Mouse (Mus musculus) subcutaneous adipose tissue, adult 2 months (tissue): ENCODE data around the gene Olfr458. TPM values are rescaled to one million over a fixed set of nuclear protein-coding genes. Genes with fewer than 3 reads are reported as not detected.

Experiments
- polyA plus RNA-seq: library from polyadenylated mRNA; depleted of rRNA; stranded (reverse); fragments of >200 nt; gene quantifications from 2 replicates; pipeline ENCODE4 v1.2.3, GENCODE M21; 2012; ENCODE audit warnings: low replicate concordance; rRNA removed

The Olfr458 gene
- polyA plus RNA-seq: not detected in 2 replicates

DNA sequence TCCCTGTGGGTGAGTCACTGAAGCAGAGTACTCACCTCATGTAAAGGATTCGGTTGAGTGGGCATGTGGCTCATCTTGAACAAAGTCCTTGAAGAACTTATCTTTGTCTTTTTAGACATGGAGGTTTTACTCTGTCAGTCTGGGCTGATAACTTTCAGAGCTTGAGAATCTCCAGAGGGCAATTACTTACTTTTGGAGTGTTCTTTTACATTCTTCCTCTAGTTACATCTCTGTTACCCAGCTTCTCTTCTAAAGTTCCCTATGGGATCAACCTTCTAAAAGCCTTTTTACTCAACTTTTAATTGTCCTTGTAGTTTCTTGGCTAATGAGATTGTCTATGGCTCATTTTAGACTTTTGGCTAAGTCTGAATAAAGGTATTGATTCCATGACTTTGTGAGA, at the start of gene Olfr458:
Gene Olfr458 (minus strand): TSS at position 101 of the 400 bp plus-strand sequence.

GRCm38 (mm10) chr6:42487114-42487513, 22.1 kb upstream of the Olfr458 start, which contains the start of gene Olfr456:
Olfr456 (minus strand) TSS chr6:42487214.

DNA sequence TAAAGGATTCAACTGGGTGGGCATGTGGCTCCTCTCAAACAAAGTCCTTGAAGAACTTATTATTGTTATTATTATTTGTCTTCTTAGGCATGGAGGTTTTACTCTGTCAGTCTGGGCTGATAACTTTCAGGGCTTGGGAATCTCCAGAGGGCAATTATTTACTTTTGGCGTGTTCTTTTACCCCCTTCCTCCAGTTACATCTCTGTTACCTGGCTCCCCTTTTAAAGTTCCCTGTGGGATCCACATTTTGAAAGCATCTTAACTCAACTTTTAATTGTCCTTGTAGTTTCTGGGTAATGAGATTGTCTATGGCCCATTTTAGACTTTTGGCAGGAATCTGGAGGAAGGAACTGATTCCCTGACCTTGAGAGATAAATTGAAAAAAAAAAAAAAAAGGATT, 11.2 kb upstream of the Olfr458 start, which contains the start of gene Olfr457:
Gene Olfr457 (minus strand): TSS at position 101 of the 400 bp plus-strand sequence.

GRCm38 (mm10) chr6:42434446-42434845, 30.6 kb downstream of the Olfr458 start, which contains the start of gene Tas2r126:
Tas2r126 (plus strand) TSS chr6:42434535.

Other genes with a start within 250 kb of the Olfr458 start
- gene Tas2r144, start 249.9 kb downstream of the Olfr458 start, polyA plus RNA-seq: not detected in 2 replicates
- gene Gstk1, start 219.3 kb downstream of the Olfr458 start, polyA plus RNA-seq: 38.4 and 87.4 TPM in 2 replicates
- gene Tmem139, start 203.2 kb downstream of the Olfr458 start, polyA plus RNA-seq: 1.5 TPM in 1 of 2 replicates, not detected in the other
- 21.7 and 43.2 TPM in 2 replicates for gene Casp2, start 200.2 kb downstream of the Olfr458 start, polyA plus RNA-seq
- 0.07 and 0.12 TPM in 2 replicates for gene Clcn1, start 178.5 kb downstream of the Olfr458 start, polyA plus RNA-seq
- gene Fam131b, start 140.6 kb downstream of the Olfr458 start, polyA plus RNA-seq: 1.6 and 5.7 TPM in 2 replicates
- gene Zyx, start 115.6 kb downstream of the Olfr458 start, polyA plus RNA-seq: 146 and 348 TPM in 2 replicates
- gene Epha1, start 91.9 kb downstream of the Olfr458 start, polyA plus RNA-seq: 1.2 and 11.6 TPM in 2 replicates
- gene Tas2r143, start 65.0 kb downstream of the Olfr458 start, polyA plus RNA-seq: 0.19 and 0.63 TPM in 2 replicates
- gene Tas2r135, start 59.8 kb downstream of the Olfr458 start, polyA plus RNA-seq: 0.14 TPM in 1 of 2 replicates, not detected in the other
- gene Tas2r126, start 30.7 kb downstream of the Olfr458 start, polyA plus RNA-seq: not detected in 2 replicates
- not detected in 2 replicates for gene Olfr457, start 11.1 kb upstream of the Olfr458 start, polyA plus RNA-seq
- not detected in 2 replicates for gene Olfr456, start 22.0 kb upstream of the Olfr458 start, polyA plus RNA-seq
- not detected in 2 replicates for gene Olfr455, start 82.4 kb upstream of the Olfr458 start, polyA plus RNA-seq
- gene Tcaf3, start 132.5 kb upstream of the Olfr458 start, polyA plus RNA-seq: 0.06 TPM in 1 of 2 replicates, not detected in the other
- 5.7 and 6.4 TPM in 2 replicates for gene Tcaf2, start 180.1 kb upstream of the Olfr458 start, polyA plus RNA-seq
- 60.2 and 68.9 TPM in 2 replicates for gene Tcaf1, start 244.9 kb upstream of the Olfr458 start, polyA plus RNA-seq